Mouse (Mus musculus) left cerebral cortex, adult 18-20 months (tissue): ENCODE measurements around the gene Washc4. TPM values are rescaled to one million over a fixed set of nuclear protein-coding genes. Genes with fewer than 3 reads are reported as not detected.
"Not testable (repeated sequence)": the region's sequence is repeated elsewhere in the genome, so short reads cannot be mapped to it uniquely, and the experiment has no call there.

Experiments used
- DNase-seq, 2 experiments: peaks; one replicate each; pipeline ENCODE4 v3.0.0; 2021 to 2022; ENCODE audit warnings: low spot score in 2 of 2, mixed read lengths in 1 of 2
- long read RNA-seq, 2 experiments: library from polyadenylated mRNA; stranded (forward); transcript quantifications; one replicate each; pipeline ENCODE4 v2.0.0; 2021
- total RNA-seq, 2 experiments: library from RNA; stranded (reverse); gene quantifications; 2 replicates each; pipeline ENCODE4 v1.2.3; 2021

The Washc4 gene
- 10 to 100 TPM; 24.6 to 26.4 TPM for total RNA-seq
- long read RNA-seq, experiment 1, full-length matches to known transcripts = 3 of 15 reads
- long read RNA-seq, experiment 1, partial matches to known transcripts = 3 of 15 reads
- long read RNA-seq, experiment 1, other reads (novel, unspliced or antisense) = 9 of 15 reads
- long read RNA-seq, experiment 2, full-length matches to known transcripts = 6 of 14 reads
- long read RNA-seq, experiment 2, partial matches to known transcripts = 1 of 14 reads
- long read RNA-seq, experiment 2, other reads (novel, unspliced or antisense) = 7 of 14 reads

GRCm38 (mm10) chr10:83543439-83544102 is at the start of gene Washc4:
Gene Washc4 (plus strand): TSS chr10:83543752.
- DNase-seq = peak; percentile 96

- DNase-seq = no peak
Measured at GRCm38 (mm10) chr10:83497321-83497720, 46.2 kb upstream of the Washc4 start.

GRCm38 (mm10) chr10:83508962-83509660 is 34.4 kb upstream of the Washc4 start:
- DNase-seq = peak in 1 of 2 experiments; percentile 15

GRCm38 (mm10) chr10:83511304-83511703 is 32.2 kb upstream of the Washc4 start:
- DNase-seq = no peak

GRCm38 (mm10) chr10:83513736-83514135 is 29.8 kb upstream of the Washc4 start:
- DNase-seq = no peak

GRCm38 (mm10) chr10:83520990-83521389 is 22.6 kb upstream of the Washc4 start:
- no peak for DNase-seq

GRCm38 (mm10) chr10:83524238-83524637 is 19.3 kb upstream of the Washc4 start:
- DNase-seq = not testable (repeated sequence)

- DNase-seq = no peak
Measured at GRCm38 (mm10) chr10:83530384-83530967, 13.1 kb upstream of the Washc4 start.

GRCm38 (mm10) chr10:83533258-83533909 is 10.2 kb upstream of the Washc4 start:
- peak; percentile 73 to 79 for DNase-seq

- peak; percentile 37 to 39 for DNase-seq
Measured at GRCm38 (mm10) chr10:83533910-83534283, 9.7 kb upstream of the Washc4 start, which contains the start of gene Aldh1l2. Gene Aldh1l2 (minus strand): TSS chr10:83534140.

GRCm38 (mm10) chr10:83536436-83536835 is 7.1 kb upstream of the Washc4 start:
- no peak for DNase-seq

- no peak for DNase-seq
Measured at GRCm38 (mm10) chr10:83539311-83539980, 4.1 kb upstream of the Washc4 start.

GRCm38 (mm10) chr10:83540092-83540491 is 3.5 kb upstream of the Washc4 start:
- DNase-seq = no peak

- peak; percentile 13 to 26 for DNase-seq
Measured at GRCm38 (mm10) chr10:83542241-83542640, 1.3 kb upstream of the Washc4 start.

- no peak for DNase-seq
Measured at GRCm38 (mm10) chr10:83544103-83544479, 539 bp downstream of the Washc4 start.

- DNase-seq = no peak
Measured at GRCm38 (mm10) chr10:83545341-83545740, 1.8 kb downstream of the Washc4 start.

GRCm38 (mm10) chr10:83563005-83563404 is 19.5 kb downstream of the Washc4 start:
- no peak for DNase-seq

- DNase-seq = no peak
Measured at GRCm38 (mm10) chr10:83565449-83566441, 22.2 kb downstream of the Washc4 start.

- no peak for DNase-seq
Measured at GRCm38 (mm10) chr10:83590801-83591200, 47.2 kb downstream of the Washc4 start.
